Mouse (Mus musculus) embryonic fibroblast, embryonic 13.5 days (primary cell): ENCODE measurements around the gene Cntf. TPM values are rescaled to one million over a fixed set of nuclear protein-coding genes. Genes with fewer than 3 reads are reported as not detected.
A peak's percentile ranks its signal among the peaks of the same experiment; 100 is the strongest.

Experiments
- H3K27ac ChIP-seq: 2 replicates; pipeline ENCODE4 v1.5.1; 2012; ENCODE audit warnings: low read length, control low read depth, inconsistent platforms; ENCODE audit not compliant: insufficient read depth
- H3K4me1 ChIP-seq: 2 replicates; pipeline ENCODE4 v1.6.1; 2011; ENCODE audit warnings: low read length; ENCODE audit not compliant: control insufficient read depth, insufficient read depth
- H3K4me3 ChIP-seq: 2 replicates; pipeline ENCODE4 v1.5.1; 2011; ENCODE audit warnings: mild to moderate bottlenecking, control low read depth, low read length; ENCODE audit not compliant: insufficient read depth
- CTCF ChIP-seq: IDR thresholded peaks from 2 replicates; pipeline ENCODE4 v1.5.1; 2011; ENCODE audit warnings: mild to moderate bottlenecking, control low read depth, low read length, moderate library complexity, borderline replicate concordance; ENCODE audit not compliant: insufficient read depth
- POLR2A ChIP-seq: IDR thresholded peaks from 2 replicates; pipeline ENCODE4 v1.6.1; 2011; ENCODE audit warnings: low read depth, mild to moderate bottlenecking, control low read depth, low read length, moderate library complexity
- polyA plus RNA-seq: library from polyadenylated mRNA; stranded (reverse); fragments of >200 nt; gene quantifications from 2 replicates; pipeline ENCODE4 v1.2.4, GENCODE M21; 2011; ENCODE audit warnings: low read depth; ENCODE audit not compliant: missing spikeins, insufficient read length

Gene Cntf
- 2.9 and 6.0 TPM in 2 replicates for polyA plus RNA-seq

DNA sequence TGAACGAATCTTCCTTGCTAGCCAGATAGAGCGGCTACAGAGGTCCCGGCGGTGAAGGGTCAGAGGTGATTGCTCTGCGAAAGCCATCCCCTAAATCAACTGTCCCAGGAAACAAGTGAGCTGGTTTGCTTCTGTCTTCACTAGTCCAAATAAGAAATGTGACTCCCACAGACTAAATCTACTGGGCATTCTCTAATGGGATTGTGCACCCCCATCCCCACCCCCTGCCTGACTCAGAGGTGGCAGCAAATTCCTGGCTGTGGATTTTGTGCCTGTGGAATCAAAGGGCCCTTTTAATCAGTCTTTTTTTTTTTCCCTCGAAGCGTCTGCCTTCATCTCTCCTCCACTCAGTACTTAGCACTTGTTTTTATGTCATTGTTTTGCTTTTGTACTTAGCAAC lies at the start of gene Cntf:
TSS of gene Cntf (minus strand) at position 325 of the 400 bp plus-strand sequence.
- H3K27ac ChIP-seq: peak within 1 kb of the TSS; percentile 12; the same call in 1 of the 2 replicates
- no peak for TF ChIP-seq CTCF
- TF ChIP-seq POLR2A: no peak
- no peak within 1 kb of the TSS for H3K4me3 ChIP-seq
- peaks cover 18% of the 10 kb centered on the region for H3K4me1 ChIP-seq

DNA sequence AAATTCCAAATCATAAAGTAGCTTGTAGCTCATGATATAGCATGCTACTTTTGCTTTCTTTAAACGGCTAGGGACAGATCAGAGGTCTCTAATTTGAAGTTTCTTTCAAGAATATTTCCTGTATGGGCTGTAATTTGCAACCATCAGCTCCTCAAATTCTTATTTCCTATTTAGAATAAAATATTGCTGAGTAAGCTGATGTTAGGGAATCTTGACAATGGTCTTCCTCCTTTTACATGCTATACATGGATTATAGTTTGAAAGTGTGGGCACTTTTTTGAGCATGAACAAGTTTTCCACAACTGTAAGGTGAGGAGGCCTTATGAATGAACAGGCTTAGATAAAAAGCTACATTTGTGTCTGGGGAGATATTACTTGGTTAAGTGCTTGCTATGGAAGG lies 48.5 kb upstream of the Cntf start:
- H3K27ac ChIP-seq: no peak overlapping the region
- H3K4me1 ChIP-seq: no peaks in the 10 kb centered on the region
- no peak overlapping the region for H3K4me3 ChIP-seq
- TF ChIP-seq CTCF: no peak
- TF ChIP-seq POLR2A: no peak

DNA sequence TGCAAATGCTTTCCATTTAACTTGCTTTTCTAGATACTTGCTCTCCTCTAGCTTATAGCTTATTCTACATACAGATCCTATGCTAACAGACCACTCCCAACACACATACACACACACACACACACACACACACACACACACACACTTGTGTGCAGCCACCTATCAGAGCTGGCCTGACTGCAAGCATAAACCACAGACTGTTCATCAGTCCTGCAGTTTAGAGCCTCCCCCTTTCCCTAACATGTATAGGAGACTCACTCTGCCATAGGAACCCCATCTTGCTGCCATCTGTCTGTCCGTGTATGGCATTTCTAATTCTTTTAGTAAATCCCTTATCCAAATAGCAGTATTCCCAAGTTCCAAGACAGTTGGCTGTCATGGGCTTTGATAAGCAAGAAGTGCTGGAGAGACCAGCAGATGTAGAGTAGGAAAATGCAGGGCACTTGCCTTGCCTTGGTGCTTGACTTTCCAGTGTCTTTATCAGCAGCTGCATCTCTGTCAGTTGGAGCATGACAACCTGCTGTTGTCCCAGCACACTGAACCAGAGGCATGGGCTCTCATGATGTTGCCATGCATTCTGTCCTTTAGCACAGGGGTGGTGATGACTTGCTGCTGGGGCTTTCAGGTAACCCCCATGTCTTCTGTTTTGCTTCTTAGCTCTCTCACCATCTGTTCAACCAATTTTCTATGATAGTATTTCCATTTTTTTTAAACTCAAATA lies 47.4 kb upstream of the Cntf start:
- Histone ChIP-seq H3K4me3 (no peak overlapping the region), H3K27ac (no peak overlapping the region), H3K4me1 (no peaks in the 10 kb centered on the region)
- TF ChIP-seq POLR2A (no peak), CTCF (no peak)

DNA sequence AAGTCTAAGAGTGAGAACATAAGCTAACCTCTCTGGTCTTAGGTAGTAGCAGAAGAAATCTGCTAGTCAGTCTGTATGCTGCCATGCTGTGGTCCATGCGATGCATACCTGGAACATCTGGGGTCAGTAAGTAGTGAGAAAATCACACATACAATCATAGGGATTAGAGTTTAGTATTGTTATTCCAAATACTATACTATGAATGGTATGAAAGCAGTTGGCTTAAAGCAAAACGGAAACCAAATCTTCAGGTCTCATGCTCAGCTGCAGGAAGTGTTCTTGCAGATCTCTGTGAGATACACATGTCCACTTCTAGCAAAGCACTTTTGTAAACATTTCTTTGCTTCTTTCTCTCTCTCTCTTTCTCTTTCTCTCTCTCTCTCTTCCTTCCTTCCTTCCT lies 40.8 kb upstream of the Cntf start:
- Histone ChIP-seq H3K4me1 (no peaks in the 10 kb centered on the region), H3K27ac (no peak overlapping the region), H3K4me3 (no peak overlapping the region)
- no peak for TF ChIP-seq CTCF
- no peak for TF ChIP-seq POLR2A

DNA sequence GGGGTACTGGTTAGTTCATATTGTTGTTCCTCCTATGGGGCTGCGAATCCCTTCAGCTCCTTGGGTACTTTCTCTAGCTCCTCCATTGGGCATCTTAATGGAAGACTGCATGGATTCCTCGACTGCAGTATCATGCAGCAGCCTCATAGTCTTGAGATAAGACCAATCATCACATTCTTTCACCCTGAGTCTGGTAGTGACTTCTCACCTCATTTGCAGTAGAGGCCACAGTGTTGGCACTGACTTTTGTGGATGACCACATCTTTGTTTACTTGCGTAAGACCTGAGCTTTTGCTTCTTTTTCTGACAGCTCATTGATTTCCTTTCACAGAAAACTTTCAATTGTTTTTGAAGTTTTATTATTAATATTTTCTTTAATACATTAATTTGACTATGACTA lies 40.3 kb upstream of the Cntf start:
- TF ChIP-seq CTCF (no peak), POLR2A (no peak)
- Histone ChIP-seq H3K4me1 (no peaks in the 10 kb centered on the region), H3K27ac (no peak overlapping the region), H3K4me3 (no peak overlapping the region)

DNA sequence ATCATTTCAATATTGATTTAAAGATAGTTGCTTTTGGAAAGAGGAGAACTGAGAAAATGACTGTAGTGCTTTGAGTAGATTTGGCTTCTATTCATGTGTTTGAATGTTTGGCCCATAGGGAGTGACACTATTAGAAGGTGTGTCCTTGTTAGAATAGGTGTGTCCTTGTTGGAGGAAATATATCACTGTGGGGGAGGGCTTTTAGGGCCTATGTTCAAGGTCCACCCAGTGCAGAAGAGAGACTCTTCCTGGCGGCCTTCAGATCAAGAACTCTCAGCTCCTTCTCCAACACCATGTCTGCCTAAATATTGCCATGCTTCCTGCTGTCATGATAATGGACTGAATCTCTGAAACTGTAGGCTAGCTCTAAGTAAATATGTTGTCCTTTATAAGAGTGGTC lies 38.8 kb upstream of the Cntf start:
- Histone ChIP-seq H3K4me3 (no peak overlapping the region), H3K27ac (no peak overlapping the region), H3K4me1 (no peaks in the 10 kb centered on the region)
- no peak for TF ChIP-seq CTCF
- no peak for TF ChIP-seq POLR2A

DNA sequence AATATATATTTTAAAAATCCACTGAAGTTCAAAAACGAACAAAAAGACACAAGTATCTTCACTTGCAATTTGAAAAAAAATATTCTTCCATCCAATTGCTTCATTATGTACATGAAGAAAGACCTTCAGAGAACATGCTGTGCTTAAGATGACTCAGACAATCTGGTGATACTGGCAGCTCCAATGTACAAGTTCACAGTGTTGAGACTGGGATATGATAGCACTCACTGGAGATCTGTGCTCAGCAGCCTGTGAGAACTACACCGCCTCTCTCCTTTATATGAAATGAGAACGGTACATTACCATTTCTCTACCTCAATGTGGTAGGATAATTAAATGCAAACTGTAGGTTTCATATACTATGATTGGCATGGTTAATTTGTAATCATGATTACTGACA lies 37.4 kb upstream of the Cntf start:
- no peak for TF ChIP-seq CTCF
- no peak for TF ChIP-seq POLR2A
- H3K4me3 ChIP-seq: no peak overlapping the region

DNA sequence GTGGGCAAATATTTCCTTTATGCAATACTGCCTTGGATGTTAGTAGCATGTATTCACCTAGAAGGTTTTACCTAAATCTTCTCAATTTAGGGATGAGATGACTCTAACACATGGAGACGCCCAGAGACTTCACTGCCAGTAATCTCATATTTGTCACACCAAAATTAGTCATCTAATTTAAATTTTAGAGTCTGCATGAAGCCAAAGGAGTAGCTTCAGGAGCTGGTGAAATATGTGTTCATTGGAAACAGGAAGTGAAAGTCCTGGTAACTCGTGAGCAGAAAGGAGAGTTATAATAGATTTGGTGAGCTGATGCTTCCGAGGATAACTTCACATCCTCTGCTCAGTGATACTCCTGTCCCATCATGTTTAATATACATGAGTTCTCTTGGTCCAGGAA lies 35.6 kb upstream of the Cntf start:
- 0 out of 2 replicates have a peak, but pooled peaks cover 2% of the 10 kb centered on the region for H3K4me1 ChIP-seq
- no peak overlapping the region for H3K4me3 ChIP-seq
- H3K27ac ChIP-seq: no peak overlapping the region
- TF ChIP-seq POLR2A (no peak), CTCF (no peak)

More for the DNA sequence above, 37.4 kb upstream of the Cntf start:
- H3K4me1 ChIP-seq: 0 out of 2 replicates have a peak, but pooled peaks cover 2% of the 10 kb centered on the region
- H3K27ac ChIP-seq: no peak overlapping the region

DNA sequence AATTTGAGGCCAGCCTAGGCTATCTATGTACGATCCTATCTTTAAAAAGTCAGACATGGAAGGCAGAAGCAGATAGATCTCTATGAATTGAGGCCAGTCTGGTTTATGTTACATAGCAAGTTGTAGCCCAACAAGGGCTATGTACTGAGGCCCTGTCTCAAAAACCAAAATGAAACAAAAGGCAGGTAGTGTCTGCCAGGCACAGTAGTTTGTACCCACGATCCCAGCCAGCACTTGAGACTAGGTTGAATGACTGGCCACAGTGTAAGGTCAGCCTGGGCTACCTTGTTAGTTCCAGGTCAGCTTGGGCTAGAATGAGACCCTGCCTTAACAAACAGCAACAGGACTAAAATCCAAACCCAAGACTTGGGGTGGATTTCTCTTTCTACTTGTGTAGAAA lies 35.2 kb upstream of the Cntf start:
- Histone ChIP-seq H3K4me1 (0 out of 2 replicates have a peak, but pooled peaks cover 2% of the 10 kb centered on the region), H3K4me3 (no peak overlapping the region), H3K27ac (no peak overlapping the region)
- TF ChIP-seq POLR2A (no peak), CTCF (no peak)

DNA sequence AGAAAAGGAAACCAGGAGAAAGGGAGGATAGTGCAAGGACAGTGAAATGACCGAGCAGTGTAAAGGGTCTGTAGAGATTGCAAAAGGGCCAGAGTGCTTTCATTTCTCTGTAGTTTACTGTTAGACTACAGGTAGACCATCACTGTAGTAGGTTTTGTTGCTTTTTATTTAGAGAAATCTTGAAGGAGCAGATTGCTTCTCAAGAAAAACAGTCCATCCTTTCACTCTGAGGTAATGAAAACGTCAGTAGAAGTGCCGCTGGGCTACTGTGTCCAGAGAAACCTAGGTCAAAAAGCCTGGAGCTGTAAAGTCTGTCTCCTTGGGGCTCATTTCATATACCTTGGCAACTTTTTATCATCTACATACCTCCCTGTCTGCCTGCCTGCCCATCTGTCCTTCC lies 33.6 kb upstream of the Cntf start:
- H3K4me1 ChIP-seq: 0 out of 2 replicates have a peak, but pooled peaks cover 2% of the 10 kb centered on the region
- H3K4me3 ChIP-seq: no peak overlapping the region
- H3K27ac ChIP-seq: no peak overlapping the region
- TF ChIP-seq CTCF: no peak
- TF ChIP-seq POLR2A: no peak
